Mouse (Mus musculus) MEL (cell line): Measurements from ENCODE around the gene Grap.

Experiments used
- CHD1 ChIP-seq: IDR thresholded peaks from 2 replicates; pipeline ENCODE4 v1.6.1; 2012; ENCODE audit warnings: low read depth, mild to moderate bottlenecking, inconsistent platforms, low read length, improper control_type of control experiment
- CHD2 ChIP-seq: IDR thresholded peaks from 2 replicates; pipeline ENCODE4 v1.6.1; 2011; ENCODE audit warnings: low read length, improper control_type of control experiment
- CTCF ChIP-seq, 3 experiments: IDR thresholded peaks in 2 of 3; conservative IDR thresholded peaks in 1 of 3; 2 replicates each; pipeline ENCODE4 v1.5.1; 2011 to 2012; ENCODE audit warnings: low read length in 3 of 3, low read depth in 2 of 3, mild to moderate bottlenecking in 2 of 3, improper control_type of control experiment in 1 of 3, inconsistent platforms in 1 of 3, mixed read lengths in 1 of 3, moderate library complexity in 1 of 3; ENCODE audit not compliant: control insufficient read depth in 1 of 3, insufficient read depth in 1 of 3, poor library complexity in 1 of 3, severe bottlenecking in 1 of 3
- ELF1 ChIP-seq: IDR thresholded peaks from 2 replicates; pipeline ENCODE4 v1.6.1; 2014; ENCODE audit warnings: low read depth, mild to moderate bottlenecking, inconsistent platforms, low read length, improper control_type of control experiment, moderate library complexity
- HCFC1 ChIP-seq: IDR thresholded peaks from 2 replicates; pipeline ENCODE4 v1.6.1; 2012; ENCODE audit warnings: low read depth, mild to moderate bottlenecking, inconsistent platforms, low read length, improper control_type of control experiment, moderate library complexity
- MAFK ChIP-seq: IDR thresholded peaks from 2 replicates; pipeline ENCODE4 v1.6.1; 2011; ENCODE audit warnings: low read depth, mild to moderate bottlenecking, low read length, improper control_type of control experiment, borderline replicate concordance
- MAX ChIP-seq: IDR thresholded peaks from 2 replicates; pipeline ENCODE4 v1.6.1; 2011; ENCODE audit warnings: low read length, improper control_type of control experiment
- POLR2A ChIP-seq, 2 experiments: IDR thresholded peaks; 2 replicates each; pipeline ENCODE4 v1.6.1; 2011 to 2012; ENCODE audit warnings: low read length in 2 of 2, mild to moderate bottlenecking in 2 of 2, control low read depth in 1 of 2, improper control_type of control experiment in 1 of 2, low read depth in 1 of 2, moderate library complexity in 1 of 2; ENCODE audit not compliant: control insufficient read depth in 1 of 2, insufficient read depth in 1 of 2, poor library complexity in 1 of 2
- POLR2AphosphoS2 ChIP-seq: IDR thresholded peaks from 2 replicates; pipeline ENCODE4 v1.6.1; 2011; ENCODE audit warnings: low read length, improper control_type of control experiment
- SMC3 ChIP-seq: IDR thresholded peaks from 2 replicates; pipeline ENCODE4 v1.6.1; 2011; ENCODE audit warnings: low read depth, low read length, improper control_type of control experiment
- UBTF ChIP-seq: IDR thresholded peaks from 2 replicates; pipeline ENCODE4 v1.6.1; 2012; ENCODE audit warnings: low read depth, mild to moderate bottlenecking, inconsistent platforms, low read length, improper control_type of control experiment, moderate library complexity, borderline replicate concordance; ENCODE audit not compliant: insufficient read depth
- USF1 ChIP-seq: IDR thresholded peaks from 2 replicates; pipeline ENCODE4 v1.6.1; 2014; ENCODE audit warnings: low read depth, mild to moderate bottlenecking, inconsistent platforms, low read length, improper control_type of control experiment, moderate library complexity
- USF2 ChIP-seq, 2 experiments: IDR thresholded peaks; 2 replicates each; pipeline ENCODE4 v1.6.1; 2011 to 2012; ENCODE audit warnings: improper control_type of control experiment in 2 of 2, low read length in 2 of 2, borderline replicate concordance in 1 of 2, inconsistent platforms in 1 of 2, low read depth in 1 of 2, mild to moderate bottlenecking in 1 of 2; ENCODE audit not compliant: insufficient read depth in 1 of 2
- ZC3H11A ChIP-seq: IDR thresholded peaks from 2 replicates; pipeline ENCODE4 v1.6.1; 2012; ENCODE audit warnings: low read depth, mild to moderate bottlenecking, inconsistent platforms, low read length, improper control_type of control experiment

- TF ChIP-seq USF2 (IDR thresholded peaks at IDR 0.05; ENCODE audit: borderline replicate concordance in 1 of 2, insufficient read depth in 1 of 2, low read depth in 1 of 2, low read length in 2 of 2) = no peak
- no peak for TF ChIP-seq USF1
- no peak for TF ChIP-seq MAFK
- no peak for TF ChIP-seq MAX
- no peak for TF ChIP-seq CTCF (IDR thresholded peaks at IDR 0.05 in 2 of 3, conservative IDR thresholded peaks at IDR 0.05 in 1 of 3; ENCODE audit: control insufficient read depth in 1 of 3, insufficient read depth in 1 of 3, low read depth in 2 of 3, low read length in 3 of 3, poor library complexity in 1 of 3, severe bottlenecking in 1 of 3)
- TF ChIP-seq CHD2 = no peak
- TF ChIP-seq POLR2AphosphoS2 = no peak
- TF ChIP-seq ELF1 = no peak
- no peak for TF ChIP-seq POLR2A (IDR thresholded peaks at IDR 0.05; ENCODE audit: control insufficient read depth in 1 of 2, insufficient read depth in 1 of 2, low read depth in 1 of 2, low read length in 2 of 2, poor library complexity in 1 of 2)
- TF ChIP-seq HCFC1 = no peak
- TF ChIP-seq UBTF = no peak
- no peak for TF ChIP-seq CHD1
- TF ChIP-seq SMC3 = no peak
- no peak for TF ChIP-seq ZC3H11A
These were observed 14.1 kb upstream of the Grap start for GRCm38 (mm10) chr11:61638764-61639536.
